Mouse (Mus musculus) gastrocnemius, postnatal 36 days (tissue): ENCODE data around the gene Eipr1. TPM values are rescaled to one million over a fixed set of nuclear protein-coding genes. Genes with fewer than 3 reads are reported as not detected.

ENCODE experiments used
- DNase-seq, 2 experiments: peaks; one replicate each; pipeline ENCODE4 v3.0.0; 2022
- intact Hi-C: fragments of 180-260 bp; cut with DNase I; formaldehyde crosslinking; loops from one replicate; pipeline ENCODE4 v1.15.1; 2025
- total RNA-seq, 2 experiments: library from RNA; stranded (reverse); gene quantifications; 2 replicates each; pipeline ENCODE4 v1.2.3; 2021

The Eipr1 gene
- total RNA-seq, 2 experiments from 2014 or later: 4.7 to 7.1 TPM

- intact Hi-C loops: no loop called here
Observed at GRCm38 (mm10) chr12:28868794-28869193, 117.2 kb downstream of the Eipr1 start.

GRCm38 (mm10) chr12:28872271-28872670, 120.7 kb downstream of the Eipr1 start:
- no peak for DNase-seq
- intact Hi-C loops: no loop called here

More at GRCm38 (mm10) chr12:28868794-28869193, 117.2 kb downstream of the Eipr1 start:
- DNase-seq: no peak

- intact Hi-C loops: no loop called here
Observed at GRCm38 (mm10) chr12:28874781-28875251, 123.2 kb downstream of the Eipr1 start.

GRCm38 (mm10) chr12:28875471-28875870, 123.9 kb downstream of the Eipr1 start:
- no peak for DNase-seq
- intact Hi-C loops: no loop called here

More at GRCm38 (mm10) chr12:28874781-28875251, 123.2 kb downstream of the Eipr1 start:
- no peak for DNase-seq

GRCm38 (mm10) chr12:28880471-28880870, 128.9 kb downstream of the Eipr1 start:
- intact Hi-C loops: no loop called here
- no peak for DNase-seq

GRCm38 (mm10) chr12:28887712-28888111, 136.1 kb downstream of the Eipr1 start:
- no peak for DNase-seq
- intact Hi-C loops: no loop called here

- DNase-seq: no peak
- intact Hi-C loops: no loop called here
Observed at GRCm38 (mm10) chr12:28889068-28889674, 137.6 kb downstream of the Eipr1 start.

- intact Hi-C loops: no loop called here
- DNase-seq: no peak
Observed at GRCm38 (mm10) chr12:28891523-28891922, 139.9 kb downstream of the Eipr1 start.

GRCm38 (mm10) chr12:28896577-28896976, 145.0 kb downstream of the Eipr1 start:
- intact Hi-C loops: no loop called here
- DNase-seq: no peak

- DNase-seq: no peak
- intact Hi-C loops: no loop called here
Observed at GRCm38 (mm10) chr12:28898307-28898706, 146.7 kb downstream of the Eipr1 start.

- intact Hi-C loops: no loop called here
- no peak for DNase-seq
Observed at GRCm38 (mm10) chr12:28899696-28900095, 148.1 kb downstream of the Eipr1 start.

- DNase-seq: no peak
- intact Hi-C loops: no loop called here
Observed at GRCm38 (mm10) chr12:28900341-28900740, 148.7 kb downstream of the Eipr1 start.

- intact Hi-C loops: no loop called here
- DNase-seq: no peak
Observed at GRCm38 (mm10) chr12:28902132-28902531, 150.5 kb downstream of the Eipr1 start.

- DNase-seq: no peak
- intact Hi-C loops: no loop called here
Observed at GRCm38 (mm10) chr12:28903082-28903481, 151.5 kb downstream of the Eipr1 start.

- no peak for DNase-seq
- intact Hi-C loops: no loop called here
Observed at GRCm38 (mm10) chr12:28905486-28905885, 153.9 kb downstream of the Eipr1 start.

GRCm38 (mm10) chr12:28906016-28906415, 154.4 kb downstream of the Eipr1 start:
- DNase-seq: no peak
- intact Hi-C loops: no loop called here

GRCm38 (mm10) chr12:28906809-28907297, 155.2 kb downstream of the Eipr1 start:
- intact Hi-C loops: no loop called here
- DNase-seq: no peak

- intact Hi-C loops: no loop called here
- DNase-seq: no peak
Observed at GRCm38 (mm10) chr12:28907814-28908213, 156.2 kb downstream of the Eipr1 start.

- intact Hi-C loops: no loop called here
- no peak for DNase-seq
Observed at GRCm38 (mm10) chr12:28909851-28910250, 158.2 kb downstream of the Eipr1 start.

- intact Hi-C loops: no loop called here
- no peak for DNase-seq
Observed at GRCm38 (mm10) chr12:28910568-28910967, 159.0 kb downstream of the Eipr1 start.

GRCm38 (mm10) chr12:28912351-28912936, 160.8 kb downstream of the Eipr1 start:
- intact Hi-C loops: no loop called here
- DNase-seq: no peak

- intact Hi-C loops: no loop called here
Observed at GRCm38 (mm10) chr12:28913099-28913498, 161.5 kb downstream of the Eipr1 start.

More at GRCm38 (mm10) chr12:28913099-28913498, 161.5 kb downstream of the Eipr1 start:
- DNase-seq: no peak
